Mouse (Mus musculus): ENCODE measurements at regions not wholly inside any gene's neighbourhood (a gene's known extent, or its start where the extent isn't known, plus 50 kb on each side); places are given as distances from the start of the nearest gene placed in this dataset.

DNA sequence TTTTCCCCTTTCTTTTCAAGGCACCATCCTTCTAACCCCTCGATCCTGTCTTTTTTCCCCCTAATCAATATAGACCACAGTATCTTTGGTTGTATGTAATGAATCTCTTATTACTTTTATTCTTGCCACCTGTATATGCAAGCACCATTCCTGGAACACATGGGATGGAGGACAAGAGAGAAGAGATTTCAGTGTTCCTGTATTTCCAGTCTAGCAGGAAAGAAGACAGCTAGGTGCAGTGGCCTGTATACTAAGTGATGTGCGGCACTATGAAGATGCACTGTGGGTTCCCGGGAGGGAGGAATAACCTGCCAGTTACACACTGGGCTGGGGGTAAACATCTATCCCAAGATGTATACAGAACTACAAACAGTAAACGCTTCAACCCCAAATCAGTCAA lies 152.4 kb upstream of the Zfp706 start:
- TF ChIP-seq POLR2A (IDR thresholded peaks at IDR 0.05; ENCODE audit: borderline replicate concordance, low read depth, low read length) (no peak), CTCF (IDR thresholded peaks at IDR 0.05; ENCODE audit: low read depth, low read length) (no peak)

Measured in bone marrow macrophage, adult 2 months (primary cell).